Mouse (Mus musculus) adrenal gland, adult 2 months (tissue): ENCODE results near the gene Epha10. TPM values are rescaled to one million over a fixed set of nuclear protein-coding genes. Genes with fewer than 3 reads are reported as not detected.
"Not testable (repeated sequence)": the region's sequence is repeated elsewhere in the genome, so short reads cannot be mapped to it uniquely, and the experiment has no call there.

Experiments used
- DNase-seq: peaks from one replicate; pipeline ENCODE4 v3.0.0; 2021
- polyA plus RNA-seq: library from polyadenylated mRNA; depleted of rRNA; stranded (reverse); fragments of >200 nt; gene quantifications from 2 replicates; pipeline ENCODE4 v1.2.3, GENCODE M21; 2012
- total RNA-seq, 2 experiments: library from RNA; stranded (reverse); gene quantifications; 2 replicates each; pipeline ENCODE4 v1.2.3; 2021

Epha10 gene
- total and polyA plus RNA-seq, 3 experiments: 1.7 to 3.3 (median 2.9) TPM

- DNase-seq: peak; percentile 35
These were observed 14.1 kb downstream of the Epha10 start for GRCm38 (mm10) chr4:124894508-124895428.

GRCm38 (mm10) chr4:124898428-124898827 is 17.7 kb downstream of the Epha10 start:
- DNase-seq: no peak

DNA sequence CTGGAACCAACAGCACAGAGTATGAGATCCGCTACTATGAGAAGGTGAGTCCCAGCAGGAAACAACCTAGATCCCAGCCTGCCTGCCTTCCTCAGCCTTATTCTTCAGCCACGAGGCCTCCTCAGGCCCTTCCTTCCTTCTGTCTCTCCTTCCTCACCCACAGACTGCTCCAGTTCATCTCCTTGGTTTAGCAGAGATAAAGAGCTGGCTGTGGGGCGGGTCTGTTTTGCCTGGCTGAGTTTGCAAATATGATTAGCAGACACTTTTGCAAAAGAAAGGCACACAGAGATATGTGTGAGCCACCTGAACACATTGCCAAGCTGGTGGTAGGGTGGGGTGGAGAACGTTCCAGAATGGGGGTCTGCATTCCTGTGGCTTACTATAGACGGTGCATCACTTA is 19.2 kb downstream of the Epha10 start:
- DNase-seq: no peak

DNA sequence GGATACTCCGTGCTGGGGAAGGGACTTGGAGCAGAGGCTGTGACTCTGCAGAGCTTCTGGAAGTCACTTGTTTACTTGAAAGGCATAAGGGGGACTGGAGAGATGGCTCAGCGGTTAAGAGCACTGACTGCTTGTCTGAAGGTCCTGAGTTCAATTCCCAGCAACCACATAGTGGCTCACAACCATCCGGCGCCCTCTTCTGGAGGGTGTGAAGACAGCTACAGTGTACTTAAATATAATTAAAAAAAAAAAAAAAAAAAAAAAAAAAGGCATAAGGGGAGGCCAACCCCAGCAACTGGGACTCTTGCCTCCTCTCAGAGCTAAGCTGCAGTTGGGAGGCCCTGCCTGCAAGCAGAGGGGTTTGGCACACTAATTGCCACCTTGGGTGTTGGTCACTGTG is 24.7 kb downstream of the Epha10 start:
- no peak for DNase-seq

DNA sequence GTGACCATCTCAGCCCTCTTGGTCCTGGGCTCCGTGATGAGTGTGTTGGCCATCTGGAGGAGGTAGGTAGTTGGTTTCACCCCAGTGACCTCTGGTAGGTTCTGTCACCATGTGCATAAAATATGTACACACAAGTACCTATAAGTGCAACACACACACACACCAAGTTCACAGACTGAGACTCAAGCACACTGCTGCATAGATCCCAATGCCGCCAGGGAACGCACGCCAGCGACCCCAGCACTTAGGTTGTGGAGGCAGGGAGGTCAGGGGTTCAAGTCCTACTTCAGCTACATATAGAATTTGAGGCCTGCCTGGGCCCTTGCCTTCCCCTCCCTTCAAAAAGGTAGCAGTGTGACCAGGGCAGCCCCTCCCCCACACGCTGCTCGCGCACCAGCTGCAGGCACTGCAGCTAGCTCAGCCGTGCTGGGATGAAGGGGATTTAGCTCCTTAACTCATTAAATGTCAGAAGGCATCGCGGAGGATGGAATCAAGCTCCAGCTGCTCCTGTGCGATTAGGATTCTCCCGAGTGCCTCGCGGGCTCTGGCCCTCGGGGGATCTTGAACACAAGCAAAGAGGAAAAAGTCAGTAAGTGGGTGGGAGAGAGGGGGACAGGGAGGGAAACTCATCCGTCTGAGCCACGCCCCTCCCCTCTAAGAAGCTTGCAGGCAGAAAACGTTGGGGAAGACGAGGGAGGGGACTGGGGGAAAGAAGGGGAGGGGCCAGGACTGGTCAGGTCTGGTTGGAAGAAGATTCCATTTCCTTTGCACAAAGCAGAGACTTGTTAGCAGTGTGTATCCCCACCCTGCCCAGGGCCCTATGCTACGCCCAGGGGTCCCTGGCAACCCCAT is 25.5 kb downstream of the Epha10 start:
- DNase-seq: peak; percentile 11

- DNase-seq: no peak
These were observed 47.4 kb downstream of the Epha10 start for GRCm38 (mm10) chr4:124928102-124928501.

DNA sequence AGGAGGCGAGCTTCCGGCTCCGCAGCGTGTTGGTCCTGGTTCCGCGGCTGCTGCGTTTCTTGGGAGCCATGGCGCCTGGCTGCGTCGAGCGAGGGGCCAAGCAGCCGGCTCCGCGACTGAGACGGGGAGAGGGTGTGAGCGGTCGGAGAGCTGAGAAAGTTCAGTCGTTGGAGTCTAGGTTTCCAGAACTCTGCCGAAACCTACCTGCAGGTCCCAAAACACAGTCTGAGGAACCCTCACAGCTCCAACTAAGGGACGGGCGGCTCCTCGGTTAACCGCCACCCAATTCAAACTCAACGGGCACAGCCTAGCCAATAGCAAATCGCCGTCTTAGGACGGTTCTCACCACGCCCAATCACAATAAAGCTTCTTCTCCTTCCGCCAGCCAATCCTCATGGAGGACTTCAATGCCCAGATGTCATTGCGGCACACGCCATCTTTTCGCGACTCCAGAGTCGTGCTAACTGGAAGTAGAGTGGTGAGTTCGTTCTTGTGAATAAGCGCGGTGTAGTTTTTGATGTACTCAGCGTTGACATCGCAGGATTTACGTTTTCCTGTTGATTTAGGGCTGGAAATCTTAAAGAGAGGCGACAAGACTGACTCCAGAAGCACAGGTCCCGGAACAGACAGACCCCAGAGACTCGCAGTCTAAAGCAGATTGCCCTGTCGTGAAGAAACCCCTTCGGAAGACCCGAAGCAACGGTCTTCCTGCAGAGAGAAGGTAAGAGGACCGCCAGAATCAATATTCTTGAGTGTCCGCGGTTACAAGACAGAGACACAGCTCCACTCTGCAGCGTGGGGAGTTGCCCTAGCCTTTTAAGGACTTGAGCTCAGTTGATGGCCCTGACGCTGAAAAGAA is 56.1 kb downstream of the Epha10 start, which contains the start of gene 9930104L06Rik:
TSS of gene 9930104L06Rik (plus strand) at position 436 of the 859 bp plus-strand sequence.
- peak; percentile 96 for DNase-seq

DNA sequence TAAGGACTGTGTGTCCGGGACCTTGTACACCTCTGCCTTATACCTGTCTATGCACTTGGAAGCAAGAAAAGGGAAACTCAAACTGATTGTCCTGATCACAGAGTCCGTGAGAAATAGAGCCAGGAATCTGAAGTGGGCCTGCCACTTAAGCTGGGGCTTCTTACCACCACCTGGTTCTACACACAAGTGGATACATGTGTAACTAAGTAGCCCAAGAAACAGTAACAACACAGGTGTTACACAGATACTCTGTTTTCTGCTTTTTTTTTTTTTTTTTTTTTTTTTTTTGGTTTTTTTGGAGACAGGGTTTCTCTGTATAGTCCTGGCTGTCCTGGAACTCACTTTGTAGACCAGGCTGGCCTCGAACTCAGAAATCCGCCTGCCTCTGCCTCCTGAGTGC is 58.5 kb downstream of the Epha10 start, which contains the start of gene Cdca8:
TSS of gene Cdca8 (minus strand) at position 101 of the 400 bp plus-strand sequence.
- DNase-seq: not testable (repeated sequence)

DNA sequence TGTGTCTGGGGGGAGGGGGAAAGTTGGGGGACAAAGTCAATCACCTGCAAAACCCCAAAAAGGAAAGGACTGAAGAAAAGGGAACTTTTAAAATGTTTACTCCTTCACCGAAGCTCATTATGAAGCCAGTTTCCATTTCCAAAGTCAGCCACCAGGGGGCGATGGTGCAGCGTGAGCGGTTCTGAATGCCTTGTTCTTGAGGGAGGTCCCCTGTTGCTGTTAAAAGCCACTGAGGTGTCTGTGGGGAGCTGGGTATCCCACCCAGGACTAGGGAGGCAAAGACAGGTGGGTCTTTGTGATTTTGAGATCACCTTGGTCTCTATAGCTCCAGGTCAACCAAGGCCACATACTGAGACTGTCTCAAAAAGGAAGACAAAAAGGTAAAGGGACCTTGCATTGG is 62.3 kb downstream of the Epha10 start:
- peak; percentile 63 for DNase-seq

- no peak for DNase-seq
These were observed 63.1 kb downstream of the Epha10 start for GRCm38 (mm10) chr4:124943781-124944180.

DNA sequence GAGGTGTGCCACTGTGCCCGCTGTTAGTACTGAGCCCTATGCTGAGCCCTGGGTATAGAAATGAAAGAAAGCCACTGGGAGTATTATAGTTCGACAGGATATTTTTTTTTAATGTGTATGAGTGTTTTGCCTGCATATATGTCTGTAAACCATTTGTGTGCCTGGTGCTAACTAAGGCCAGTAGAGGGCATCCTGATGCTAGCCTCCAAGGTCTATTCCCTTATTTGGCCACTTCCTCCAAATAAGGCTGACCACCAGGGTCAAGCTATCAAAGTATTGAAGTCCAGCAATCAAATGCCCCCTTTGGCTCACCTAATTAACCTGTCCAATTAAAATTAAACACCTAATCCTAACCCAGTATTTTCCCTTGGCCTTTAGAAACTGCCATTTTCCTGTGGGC is 64.3 kb downstream of the Epha10 start:
- DNase-seq: no peak

- peak; percentile 30 for DNase-seq
These were observed 68.8 kb downstream of the Epha10 start for GRCm38 (mm10) chr4:124949488-124949887.

DNA sequence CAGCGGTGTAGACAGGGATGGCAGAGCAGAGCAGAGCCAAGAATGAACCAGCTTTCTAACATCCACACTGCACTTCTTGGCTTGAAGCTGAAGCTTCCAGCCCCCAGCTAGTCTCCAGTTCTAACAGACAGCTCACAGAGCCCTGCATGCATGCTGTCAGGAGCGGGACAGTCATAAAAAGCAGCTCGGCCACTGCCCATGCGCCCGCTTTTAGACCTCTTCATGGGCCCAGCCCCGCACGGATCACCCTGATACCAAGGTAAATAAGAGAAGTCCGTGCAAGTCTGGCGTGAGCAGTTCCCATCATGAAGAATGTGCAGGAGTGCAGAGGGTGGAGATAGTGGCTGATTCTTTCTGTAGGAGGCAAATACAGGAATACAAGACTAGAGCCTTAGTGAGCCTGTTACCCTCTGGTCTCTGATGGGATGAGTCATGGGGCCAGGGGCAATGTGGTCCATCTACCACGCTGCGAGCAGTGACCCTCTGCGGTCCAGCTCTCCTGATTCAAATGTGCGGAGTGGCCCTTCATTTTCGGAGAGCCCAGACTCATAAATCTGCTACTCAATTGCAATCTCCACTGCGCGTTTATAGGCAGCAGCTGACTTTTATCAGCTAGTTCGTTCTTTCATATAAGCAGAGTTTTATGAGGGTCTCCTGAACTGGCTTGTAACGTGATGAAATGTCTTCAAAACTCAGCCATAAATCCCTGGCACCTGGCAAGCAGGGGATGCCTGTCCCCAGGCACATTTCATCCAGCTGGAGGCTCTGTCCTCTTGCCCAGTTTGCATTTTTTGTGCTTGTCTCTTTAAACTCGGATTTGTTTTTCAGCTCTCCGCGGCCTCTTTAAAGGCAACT is 69.7 kb downstream of the Epha10 start:
- no peak for DNase-seq

DNA sequence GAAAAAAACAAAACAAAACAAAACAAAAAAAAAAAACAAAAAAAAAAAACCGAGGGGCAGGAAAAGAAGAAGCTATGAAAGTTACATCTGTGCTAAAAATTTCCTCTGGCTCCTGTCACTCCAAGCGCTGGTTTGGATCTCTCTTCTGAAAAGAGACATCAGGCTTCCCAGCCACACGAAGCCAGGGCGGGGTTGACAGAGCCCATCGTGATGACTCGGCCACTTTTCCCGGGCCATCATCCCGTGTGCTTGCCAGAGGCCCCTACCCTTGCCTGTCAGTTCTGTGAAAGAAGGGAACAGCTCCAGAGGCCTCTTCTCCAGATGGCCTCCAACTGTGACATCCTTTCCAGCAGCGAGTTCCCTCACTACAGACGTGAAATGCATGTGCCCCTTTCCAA is 70.3 kb downstream of the Epha10 start:
- no peak for DNase-seq

GRCm38 (mm10) chr4:124953546-124953945 is 72.8 kb downstream of the Epha10 start:
- no peak for DNase-seq

GRCm38 (mm10) chr4:124957284-124957683 is 76.6 kb downstream of the Epha10 start:
- no peak for DNase-seq

DNA sequence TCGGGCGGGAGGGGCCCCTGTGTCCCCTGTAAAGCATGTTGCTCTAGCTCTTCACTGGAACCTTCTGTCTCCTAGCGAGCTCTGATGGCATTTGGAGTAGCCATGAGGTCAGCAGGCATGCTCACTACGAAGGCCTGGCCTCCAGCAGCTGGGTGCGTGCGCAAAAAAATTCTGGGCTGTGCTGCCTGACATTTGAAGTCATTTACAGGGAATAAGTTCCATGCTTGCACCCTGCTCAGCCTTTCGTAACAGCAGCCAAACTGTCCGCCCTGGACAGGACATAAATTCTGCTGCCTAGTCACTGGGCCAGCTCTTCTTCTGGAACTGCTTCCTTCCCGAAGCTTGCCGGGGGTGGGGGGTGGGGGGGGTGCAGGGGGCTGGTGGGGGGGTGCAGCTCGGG is 78.4 kb downstream of the Epha10 start:
- DNase-seq: peak; percentile 82

DNA sequence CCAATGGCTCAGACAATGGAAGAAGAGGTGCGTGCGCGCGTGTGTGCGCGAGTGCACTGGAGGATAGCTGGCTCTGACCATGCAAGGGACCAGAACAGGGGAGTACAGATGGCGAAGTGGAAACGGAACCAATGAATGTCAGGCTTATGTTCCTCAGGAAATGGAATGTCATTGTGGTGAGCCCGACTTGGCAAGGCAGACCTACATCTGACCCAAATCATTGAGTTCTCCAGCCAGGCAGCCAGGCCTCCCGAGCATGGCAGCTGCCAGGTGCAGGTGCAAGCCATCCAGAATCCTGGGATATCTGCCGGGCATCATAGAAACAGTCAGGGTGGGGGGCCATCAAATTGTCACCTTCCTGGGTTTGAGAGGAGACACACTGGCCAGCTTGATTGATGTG is 80.2 kb downstream of the Epha10 start:
- DNase-seq: no peak

GRCm38 (mm10) chr4:124962576-124962975 is 81.9 kb downstream of the Epha10 start:
- DNase-seq: no peak

DNA sequence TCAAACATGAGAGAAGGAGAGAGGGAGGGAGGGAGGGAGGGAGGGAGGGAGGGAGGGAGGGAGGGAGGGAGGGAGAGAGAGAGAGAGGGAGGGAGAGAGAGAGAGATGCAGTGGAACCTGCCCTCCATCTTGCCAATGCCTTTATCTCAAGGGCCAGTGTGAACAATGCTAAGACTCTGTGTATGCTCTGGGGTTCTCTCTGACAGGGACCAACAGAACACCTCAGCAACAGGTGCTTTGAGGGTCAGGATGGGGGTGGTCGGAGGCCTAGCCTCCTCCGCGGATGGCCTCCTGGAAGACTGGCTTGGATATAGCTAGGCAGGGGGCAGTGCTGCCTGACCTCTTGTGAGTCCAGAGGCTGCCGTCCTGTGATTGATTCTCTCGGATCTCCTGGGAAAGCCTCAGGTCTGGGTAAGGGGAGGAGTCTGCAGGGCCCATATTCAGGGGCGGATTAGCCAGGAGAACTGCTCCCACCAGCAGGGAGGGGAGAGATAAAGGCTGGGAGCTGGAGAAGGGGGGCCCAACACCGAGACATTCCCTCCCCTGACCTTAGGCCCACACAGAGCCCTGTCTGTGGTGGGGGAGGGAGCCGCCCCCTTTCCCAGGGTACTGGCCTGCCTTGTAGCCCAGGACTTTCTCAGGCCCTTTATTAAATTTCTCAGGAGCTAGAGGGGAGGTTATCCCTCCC is 84.4 kb downstream of the Epha10 start:
- no peak for DNase-seq
